Mouse (Mus musculus) C2C12 (cell line): ENCODE data around the gene Prss53. TPM values are rescaled to one million over a fixed set of nuclear protein-coding genes. Genes with fewer than 3 reads are reported as not detected.
A peak's percentile ranks its signal among the peaks of the same experiment; 100 is the strongest.

ENCODE experiments used
- H3K27me3 ChIP-seq: one replicate; pipeline ENCODE4 v1.6.1; 2011; ENCODE audit not compliant: control insufficient read depth, insufficient read depth, insufficient read length
- H3K36me3 ChIP-seq: one replicate; pipeline ENCODE4 v1.6.1; 2011; ENCODE audit not compliant: control insufficient read depth, insufficient read depth
- H3K4me3 ChIP-seq: one replicate; pipeline ENCODE4 v1.5.1; 2011; ENCODE audit warnings: mild to moderate bottlenecking, control low read depth; ENCODE audit not compliant: poor library complexity, insufficient read depth, severe bottlenecking
- H3K79me2 ChIP-seq: one replicate; pipeline ENCODE4 v1.6.1; 2011; ENCODE audit not compliant: control insufficient read depth, insufficient read depth
- H3K79me3 ChIP-seq: one replicate; pipeline ENCODE4 v1.6.1; 2011; ENCODE audit warnings: low read depth, control low read depth
- H3ac ChIP-seq: one replicate; pipeline ENCODE3; 2011; ENCODE audit warnings: low read depth; ENCODE audit not compliant: control insufficient read depth, insufficient read length
- CEBPB ChIP-seq: IDR thresholded peaks from one replicate; pipeline ENCODE4 v1.6.1; 2011; ENCODE audit warnings: low read depth, mild to moderate bottlenecking, control low read depth, moderate library complexity
- CTCF ChIP-seq: IDR thresholded peaks from one replicate; pipeline ENCODE4 v1.5.1; 2011; ENCODE audit not compliant: control insufficient read depth, insufficient read depth, insufficient read length
- FOSL1 ChIP-seq: IDR thresholded peaks from one replicate; pipeline ENCODE4 v1.8.0; 2011; ENCODE audit warnings: mild to moderate bottlenecking, low read length; ENCODE audit not compliant: poor library complexity, insufficient read depth, severe bottlenecking
- MAX ChIP-seq: IDR thresholded peaks from one replicate; pipeline ENCODE4 v1.6.1; 2011; ENCODE audit warnings: mild to moderate bottlenecking, control low read depth
- MYOD1 ChIP-seq: IDR thresholded peaks from one replicate; pipeline ENCODE4 v1.6.1; 2011; ENCODE audit warnings: low read depth; ENCODE audit not compliant: control insufficient read depth, insufficient read length
- MYOG ChIP-seq: IDR thresholded peaks from one replicate; pipeline ENCODE4 v1.6.1; 2011; ENCODE audit not compliant: control insufficient read depth, insufficient read length; ENCODE audit errors: extremely low read depth
- USF1 ChIP-seq: IDR thresholded peaks from one replicate; pipeline ENCODE4 v1.6.1; 2011; ENCODE audit warnings: low read depth, mild to moderate bottlenecking, control low read depth, moderate library complexity
- polyA plus RNA-seq: library from polyadenylated mRNA; unstranded; fragments of >200 nt; fragmentation: generic; extraction: Trizol; gene quantifications from one replicate; pipeline ENCODE4 v1.2.1, GENCODE M21; 2012; ENCODE audit warnings: missing spikeins

The Prss53 gene
- polyA plus RNA-seq, 1 experiment = 0.50 TPM

- H3K4me3 ChIP-seq = no peak overlapping the region
- no peaks in the 10 kb centered on the region for H3K27me3 ChIP-seq
- no peak for TF ChIP-seq MAX
- TF ChIP-seq CTCF = no peak
- peaks cover 36% of the 10 kb centered on the region for H3K79me3 ChIP-seq
- no peak overlapping the region for H3ac ChIP-seq
- peaks cover 61% of the 10 kb centered on the region for H3K79me2 ChIP-seq
- H3K36me3 ChIP-seq = peaks cover 45% of the 10 kb centered on the region
Observed at GRCm38 (mm10) chr7:127869149-127869810, 21.5 kb downstream of the Prss53 start.

GRCm38 (mm10) chr7:127867641-127868040, 23.1 kb downstream of the Prss53 start:
- Histone ChIP-seq H3ac (no peak overlapping the region), H3K27me3 (no peaks in the 10 kb centered on the region), H3K36me3 (peaks cover 45% of the 10 kb centered on the region), H3K79me2 (peaks cover 45% of the 10 kb centered on the region), H3K4me3 (no peak overlapping the region), H3K79me3 (peaks cover 20% of the 10 kb centered on the region)
- no peak for TF ChIP-seq FOSL1
- no peak for TF ChIP-seq CEBPB
- no peak for TF ChIP-seq USF1
- TF ChIP-seq MAX = no peak
- no peak for TF ChIP-seq CTCF
- no peak for TF ChIP-seq MYOD1
- no peak for TF ChIP-seq MYOG

- TF ChIP-seq USF1 = no peak
- no peak overlapping the region for H3K4me3 ChIP-seq
- H3K79me2 ChIP-seq = peaks cover 33% of the 10 kb centered on the region
- H3K79me3 ChIP-seq = peaks cover 16% of the 10 kb centered on the region
- H3K36me3 ChIP-seq = peaks cover 38% of the 10 kb centered on the region
- no peaks in the 10 kb centered on the region for H3K27me3 ChIP-seq
- no peak overlapping the region for H3ac ChIP-seq
Observed at GRCm38 (mm10) chr7:127866434-127866833, 24.3 kb downstream of the Prss53 start.

GRCm38 (mm10) chr7:127858258-127858657, 32.5 kb downstream of the Prss53 start:
- H3K79me3 ChIP-seq = no peaks in the 10 kb centered on the region
- H3ac ChIP-seq = no peak overlapping the region
- no peak overlapping the region for H3K4me3 ChIP-seq
- no peaks in the 10 kb centered on the region for H3K27me3 ChIP-seq
- H3K79me2 ChIP-seq = no peaks in the 10 kb centered on the region
- no peaks in the 10 kb centered on the region for H3K36me3 ChIP-seq
- TF ChIP-seq MAX (no peak), FOSL1 (no peak), CEBPB (no peak), USF1 (no peak), MYOG (no peak), CTCF (no peak), MYOD1 (no peak)

- TF ChIP-seq MYOD1 (no peak), CEBPB (peak; percentile 41), USF1 (no peak), FOSL1 (no peak)
- Histone ChIP-seq H3K79me3 (no peaks in the 10 kb centered on the region), H3K4me3 (no peak overlapping the region), H3ac (no peak overlapping the region), H3K79me2 (no peaks in the 10 kb centered on the region), H3K36me3 (peaks cover 13% of the 10 kb centered on the region), H3K27me3 (no peaks in the 10 kb centered on the region)
Observed at GRCm38 (mm10) chr7:127850906-127851305, 39.9 kb downstream of the Prss53 start.

GRCm38 (mm10) chr7:127849973-127850875, 40.5 kb downstream of the Prss53 start:
- TF ChIP-seq MYOD1 (peak; percentile 32), CTCF (no peak), FOSL1 (no peak), MAX (no peak), CEBPB (no peak), MYOG (no peak), USF1 (peak; percentile 37)
- H3K4me3 ChIP-seq = no peak overlapping the region
- no peaks in the 10 kb centered on the region for H3K27me3 ChIP-seq
- H3K79me3 ChIP-seq = no peaks in the 10 kb centered on the region
- peak overlapping the region; percentile 10 for H3ac ChIP-seq
- peaks cover 19% of the 10 kb centered on the region for H3K36me3 ChIP-seq
- no peaks in the 10 kb centered on the region for H3K79me2 ChIP-seq
